12 mouse cellular contexts compared by ENCODE assay signal in the genomic region with DNA sequence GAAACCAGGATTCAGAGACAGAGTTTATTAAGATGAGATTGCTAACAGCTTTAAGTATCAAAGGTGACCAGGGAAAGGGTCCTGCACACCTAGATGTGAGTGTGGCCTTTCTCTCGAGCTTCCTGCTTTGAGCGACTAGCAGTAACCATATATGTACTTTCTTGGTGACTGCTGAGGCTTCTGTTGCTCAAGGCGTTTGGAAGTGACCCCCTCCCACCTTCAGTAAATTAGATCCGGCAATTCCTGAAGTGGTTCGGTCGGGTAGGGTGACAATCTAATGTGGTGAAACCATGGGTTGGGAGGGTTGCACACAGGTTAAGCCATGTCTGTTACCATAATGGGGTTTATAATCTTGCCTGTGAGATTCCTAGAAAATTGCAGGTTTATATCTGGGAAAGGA. TPM values are rescaled to one million over a fixed set of nuclear protein-coding genes. Genes with fewer than 3 reads are reported as not detected.
DNase-seq lines count a peak whose midpoint lies in the region; ATAC-seq and TF ChIP-seq lines count a peak whose summit lies in the region.
"Had no signal": no experiment of that assay in that cellular context is flagged by ENCODE, and none has a peak within 500 bp of the region (broad histone marks: within the 10 kb centered on the region; RNA-seq: fewer than 3 reads in every experiment).

No protein-coding gene starts in this region.

- no peak overlapping the region for H3K9ac ChIP-seq in forebrain, postnatal 0 days
- no peak overlapping the region for H3K9ac ChIP-seq in kidney, embryonic 14.5 days (ENCODE audit: low read depth, low read length)
- no peak overlapping the region for H3K9ac ChIP-seq in embryonic facial prominence, embryonic 14.5 days (ENCODE audit: low read depth, low read length)
- H3K9ac ChIP-seq in midbrain, embryonic 15.5 days = no peak overlapping the region; the same call in 1 of the 2 replicates
- H3K9ac ChIP-seq: liver, embryonic 14.5 days had no signal

- 63% methylated on average over 6 of the region's 6 CpGs for WGBS in forebrain, embryonic 10.5 days
- WGBS in forebrain, postnatal 0 days = 83% methylated on average over 6 of the region's 6 CpGs
- 48% methylated on average over 6 of the region's 6 CpGs for WGBS in kidney, embryonic 14.5 days
- WGBS in embryonic facial prominence, embryonic 14.5 days = 49% methylated on average over 6 of the region's 6 CpGs
- WGBS in midbrain, embryonic 15.5 days = 82% methylated on average over 6 of the region's 6 CpGs

- no peak for ATAC-seq in forebrain, postnatal 0 days
- ATAC-seq in kidney, embryonic 14.5 days (ENCODE audit: low FRiP score, low TSS enrichment) = no peak
- ATAC-seq in embryonic facial prominence, embryonic 14.5 days (ENCODE audit: low read depth) = no peak
- ATAC-seq in midbrain, embryonic 15.5 days (replicated peaks) = no peak

- no peaks in the 10 kb centered on the region for H3K9me3 ChIP-seq in forebrain, embryonic 10.5 days
- H3K9me3 ChIP-seq in forebrain, postnatal 0 days (ENCODE audit: low read length) = no peaks in the 10 kb centered on the region
- no peaks in the 10 kb centered on the region for H3K9me3 ChIP-seq in kidney, embryonic 14.5 days (ENCODE audit: control insufficient read depth, low read length)
- H3K9me3 ChIP-seq in embryonic facial prominence, embryonic 14.5 days (ENCODE audit: control insufficient read depth, low read length) = no peaks in the 10 kb centered on the region
- no peaks in the 10 kb centered on the region for H3K9me3 ChIP-seq in midbrain, embryonic 15.5 days

- peaks cover 70% of the 10 kb centered on the region for H3K4me1 ChIP-seq in forebrain, embryonic 10.5 days
- H3K4me1 ChIP-seq in forebrain, postnatal 0 days (ENCODE audit: insufficient read depth) = peaks cover 18% of the 10 kb centered on the region; the same call in 1 of the 2 replicates
- peaks cover 34% of the 10 kb centered on the region for H3K4me1 ChIP-seq in kidney, embryonic 14.5 days (ENCODE audit: control insufficient read depth, insufficient read depth, low read length)
- H3K4me1 ChIP-seq in embryonic facial prominence, embryonic 14.5 days (ENCODE audit: control insufficient read depth, insufficient read depth, low read length) = peaks cover 22% of the 10 kb centered on the region
- H3K4me1 ChIP-seq in midbrain, embryonic 15.5 days = peaks cover 55% of the 10 kb centered on the region

- no peak for TF ChIP-seq CTCF in forebrain, postnatal 0 days (IDR thresholded peaks at IDR 0.05; ENCODE audit: low read depth)

- peaks cover 24% of the 10 kb centered on the region for H3K27me3 ChIP-seq in forebrain, embryonic 10.5 days (ENCODE audit: poor library complexity, severe bottlenecking)
- no peaks in the 10 kb centered on the region for H3K27me3 ChIP-seq in forebrain, postnatal 0 days (ENCODE audit: insufficient read depth, low read length)
- no peaks in the 10 kb centered on the region for H3K27me3 ChIP-seq in kidney, embryonic 14.5 days (ENCODE audit: control insufficient read depth, insufficient read depth, low read length)
- no peaks in the 10 kb centered on the region for H3K27me3 ChIP-seq in embryonic facial prominence, embryonic 14.5 days (replicated peaks; ENCODE audit: control insufficient read depth, insufficient read depth, low read length)
- H3K27me3 ChIP-seq in midbrain, embryonic 15.5 days (replicated peaks) = no peaks in the 10 kb centered on the region

- H3K36me3 ChIP-seq in forebrain, embryonic 10.5 days (replicated peaks) = no peaks in the 10 kb centered on the region
- no peaks in the 10 kb centered on the region for H3K36me3 ChIP-seq in forebrain, postnatal 0 days (ENCODE audit: insufficient read depth)
- H3K36me3 ChIP-seq in kidney, embryonic 14.5 days (ENCODE audit: control insufficient read depth, insufficient read depth, low read length) = no peaks in the 10 kb centered on the region
- no peaks in the 10 kb centered on the region for H3K36me3 ChIP-seq in embryonic facial prominence, embryonic 14.5 days (ENCODE audit: control insufficient read depth, insufficient read depth, low read length)
- H3K36me3 ChIP-seq in midbrain, embryonic 15.5 days (replicated peaks) = no peaks in the 10 kb centered on the region

- peak overlapping the region; percentile 58; the same call in 1 of the 2 replicates for H3K4me3 ChIP-seq in forebrain, embryonic 10.5 days
- H3K4me3 ChIP-seq in forebrain, postnatal 0 days (ENCODE audit: low read depth, low read length) = no peak overlapping the region
- no peak overlapping the region for H3K4me3 ChIP-seq in kidney, embryonic 14.5 days (ENCODE audit: low read length)
- no peak overlapping the region for H3K4me3 ChIP-seq in embryonic facial prominence, embryonic 14.5 days (ENCODE audit: low read depth, low read length)
- no peak overlapping the region for H3K4me3 ChIP-seq in midbrain, embryonic 15.5 days

- H3K4me2 ChIP-seq in forebrain, postnatal 0 days (ENCODE audit: low read depth) = no peak overlapping the region
- no peak overlapping the region for H3K4me2 ChIP-seq in kidney, embryonic 14.5 days (replicated peaks; ENCODE audit: low read depth, low read length)
- no peak overlapping the region for H3K4me2 ChIP-seq in embryonic facial prominence, embryonic 14.5 days (ENCODE audit: low read depth, low read length)
- no peak overlapping the region for H3K4me2 ChIP-seq in midbrain, embryonic 15.5 days

- peak overlapping the region; percentile 96 for H3K27ac ChIP-seq in forebrain, embryonic 10.5 days
- H3K27ac ChIP-seq in forebrain, postnatal 0 days (ENCODE audit: low read depth, low read length) = no peak overlapping the region
- peak overlapping the region; percentile 94; the same call in 1 of the 2 replicates for H3K27ac ChIP-seq in kidney, embryonic 14.5 days (ENCODE audit: low read depth, low read length)
- H3K27ac ChIP-seq in embryonic facial prominence, embryonic 14.5 days (replicated peaks; ENCODE audit: low read depth, low read length) = no peak overlapping the region
- H3K27ac ChIP-seq in midbrain, embryonic 15.5 days = peak overlapping the region; percentile 91; the same call in 1 of the 2 replicates
- H3K27ac ChIP-seq: liver, embryonic 14.5 days had no signal

- DNase-seq in forebrain, embryonic 10.5 days (ENCODE audit: extremely low spot score, low spot score) = no peak
- no peak for DNase-seq in forebrain, postnatal 0 days
- no peak for DNase-seq in kidney, postnatal 4 days
- peak; percentile 1 for DNase-seq in embryonic facial prominence, embryonic 14.5 days (ENCODE audit: low spot score)
- no peak for DNase-seq in layer of hippocampus, postnatal 36 days
- no peak for DNase-seq in thymus, adult 18-20 months
- DNase-seq: B cell, adult 2 months; gastrocnemius, postnatal 25 days had no signal

RNA-seq across cellular contexts. Expression of gene Actg1, which starts 36.3 kb away (rescaled TPM):
- 2,559 and 2,733 TPM in 2 replicates for polyA plus RNA-seq in forebrain, embryonic 10.5 days (2016; fragmentation: Nextera tagmentation; extraction: Ambion mirVana)
- 2,455 and 2,516 TPM in 2 replicates for total RNA-seq in forebrain, postnatal 0 days (2014; rRNA removed)
- polyA plus RNA-seq in forebrain, postnatal 0 days (2015; fragmentation: Nextera tagmentation; extraction: Ambion mirVana) = 4,096 and 4,381 TPM in 2 replicates
- polyA plus RNA-seq in kidney, embryonic 14.5 days (2014; fragmentation: Nextera tagmentation; extraction: Ambion mirVana) = 2,303 and 2,603 TPM in 2 replicates
- polyA plus RNA-seq in embryonic facial prominence, embryonic 14.5 days (2014; fragmentation: Nextera tagmentation; extraction: Ambion mirVana) = 2,264 and 2,593 TPM in 2 replicates
- 4,418 and 4,467 TPM in 2 replicates for polyA plus RNA-seq in midbrain, embryonic 15.5 days (2015; fragmentation: Nextera tagmentation; extraction: Ambion mirVana)
- total RNA-seq in layer of hippocampus, postnatal 36 days (2021) = 1,000 to 10,000 TPM; 1,262 to 1,401 TPM

RNA-seq across cellular contexts. Expression of gene Fscn2, which starts 49.3 kb away (rescaled TPM):
- 0.32 TPM in 1 of 2 replicates, not detected in the other for polyA plus RNA-seq in forebrain, embryonic 10.5 days (2016; fragmentation: Nextera tagmentation; extraction: Ambion mirVana)
- 0.29 TPM in 1 of 2 replicates, not detected in the other for total RNA-seq in forebrain, postnatal 0 days (2014; rRNA removed)
- 1.9 and 2.0 TPM in 2 replicates for polyA plus RNA-seq in forebrain, postnatal 0 days (2015; fragmentation: Nextera tagmentation; extraction: Ambion mirVana)
- 0.62 and 1.6 TPM in 2 replicates for polyA plus RNA-seq in kidney, embryonic 14.5 days (2014; fragmentation: Nextera tagmentation; extraction: Ambion mirVana)
- 0.48 and 1.1 TPM in 2 replicates for polyA plus RNA-seq in embryonic facial prominence, embryonic 14.5 days (2014; fragmentation: Nextera tagmentation; extraction: Ambion mirVana)
- polyA plus RNA-seq in midbrain, embryonic 15.5 days (2015; fragmentation: Nextera tagmentation; extraction: Ambion mirVana) = 0.84 and 1.4 TPM in 2 replicates
- 1 to 10 TPM in 1 of 2 experiments, not detected in 1; 1.0 TPM for total RNA-seq in layer of hippocampus, postnatal 36 days (2021)
- total RNA-seq: common myeloid progenitor, adult 5-6 weeks had no signal
- polyA plus RNA-seq: liver, embryonic 14.5 days had no signal

Comparison
In these comparisons a context has a peak if more than half of its experiments do, and no peak if none do; other contexts are left out.
1. H3K27ac ChIP-seq: peak in forebrain, embryonic 10.5 days (single experiment), kidney, embryonic 14.5 days (single experiment) and midbrain, embryonic 15.5 days (single experiment); none in forebrain, postnatal 0 days (single experiment) and embryonic facial prominence, embryonic 14.5 days (single experiment).